Mouse (Mus musculus) testis, adult 2 months (tissue): Measurements from ENCODE around the gene Ppp1r9a. TPM values are rescaled to one million over a fixed set of nuclear protein-coding genes. Genes with fewer than 3 reads are reported as not detected.
A peak's percentile ranks its signal among the peaks of the same experiment; 100 is the strongest.

ENCODE experiments used
- H3K27ac ChIP-seq: fragments of 200-500 bp; 2 replicates; pipeline ENCODE4 v1.5.1; 2012; ENCODE audit warnings: low read depth, low read length; ENCODE audit not compliant: control insufficient read depth, insufficient read depth
- H3K27me3 ChIP-seq: fragments of 200-500 bp; 2 replicates; pipeline ENCODE4 v1.6.1; 2012; ENCODE audit warnings: mild to moderate bottlenecking, low read length, moderate library complexity; ENCODE audit not compliant: control insufficient read depth, insufficient read depth
- H3K36me3 ChIP-seq: fragments of 200-500 bp; 2 replicates; pipeline ENCODE4 v1.6.1; 2012; ENCODE audit warnings: mild to moderate bottlenecking, low read length; ENCODE audit not compliant: control insufficient read depth, insufficient read depth
- H3K4me1 ChIP-seq: fragments of 200-500 bp; 2 replicates; pipeline ENCODE4 v1.6.1; 2012; ENCODE audit warnings: low read length; ENCODE audit not compliant: control insufficient read depth, insufficient read depth
- H3K4me3 ChIP-seq: fragments of 200-500 bp; 2 replicates; pipeline ENCODE4 v1.5.1; 2012; ENCODE audit warnings: low read depth, mild to moderate bottlenecking, low read length, moderate library complexity, mixed read lengths; ENCODE audit not compliant: control insufficient read depth
- CTCF ChIP-seq: fragments of 200-500 bp; IDR thresholded peaks from 2 replicates; pipeline ENCODE4 v1.5.1; 2012; ENCODE audit warnings: low read depth, mild to moderate bottlenecking, inconsistent platforms, low read length, moderate library complexity; ENCODE audit not compliant: control insufficient read depth, insufficient read depth, insufficient replicate concordance
- POLR2A ChIP-seq: fragments of 200-500 bp; IDR thresholded peaks from 2 replicates; pipeline ENCODE4 v1.6.1; 2012; ENCODE audit warnings: low read depth, mild to moderate bottlenecking, inconsistent platforms, low read length, moderate library complexity; ENCODE audit not compliant: control insufficient read depth
- polyA plus RNA-seq: library from polyadenylated mRNA; depleted of rRNA; stranded (reverse); fragments of >200 nt; gene quantifications from 2 replicates; pipeline ENCODE4 v1.2.3, GENCODE M21; 2012

The Ppp1r9a gene
- polyA plus RNA-seq, 1 experiment: 8.5 TPM

- Histone ChIP-seq H3K4me1 (no peaks in the 10 kb centered on the region), H3K27ac (peak overlapping the region; percentile 6; the same call in 1 of the 2 replicates), H3K27me3 (no peaks in the 10 kb centered on the region), H3K36me3 (no peaks in the 10 kb centered on the region), H3K4me3 (no peak overlapping the region)
- no peak for TF ChIP-seq CTCF
- no peak for TF ChIP-seq POLR2A
Observed at GRCm38 (mm10) chr6:5019969-5020368, 117.3 kb downstream of the Ppp1r9a start.

GRCm38 (mm10) chr6:5020510-5020909 lies 117.8 kb downstream of the Ppp1r9a start:
- H3K27ac ChIP-seq: no peak overlapping the region
- H3K36me3 ChIP-seq: no peaks in the 10 kb centered on the region
- no peaks in the 10 kb centered on the region for H3K27me3 ChIP-seq
- no peak overlapping the region for H3K4me3 ChIP-seq
- H3K4me1 ChIP-seq: no peaks in the 10 kb centered on the region
- no peak for TF ChIP-seq CTCF
- TF ChIP-seq POLR2A: no peak

- TF ChIP-seq CTCF (no peak), POLR2A (no peak)
- no peaks in the 10 kb centered on the region for H3K36me3 ChIP-seq
- H3K4me3 ChIP-seq: no peak overlapping the region
- no peaks in the 10 kb centered on the region for H3K4me1 ChIP-seq
- no peak overlapping the region for H3K27ac ChIP-seq
- no peaks in the 10 kb centered on the region for H3K27me3 ChIP-seq
Observed at GRCm38 (mm10) chr6:5022677-5023076, 120.0 kb downstream of the Ppp1r9a start.

GRCm38 (mm10) chr6:5024893-5025292 lies 122.2 kb downstream of the Ppp1r9a start:
- H3K36me3 ChIP-seq: no peaks in the 10 kb centered on the region
- TF ChIP-seq CTCF: no peak
- TF ChIP-seq POLR2A: no peak
- H3K4me3 ChIP-seq: no peak overlapping the region
- no peaks in the 10 kb centered on the region for H3K27me3 ChIP-seq
- H3K4me1 ChIP-seq: no peaks in the 10 kb centered on the region
- H3K27ac ChIP-seq: no peak overlapping the region

- no peak for TF ChIP-seq CTCF
- TF ChIP-seq POLR2A: no peak
- H3K27me3 ChIP-seq: no peaks in the 10 kb centered on the region
- no peaks in the 10 kb centered on the region for H3K4me1 ChIP-seq
- H3K27ac ChIP-seq: no peak overlapping the region
- H3K36me3 ChIP-seq: no peaks in the 10 kb centered on the region
- no peak overlapping the region for H3K4me3 ChIP-seq
Observed at GRCm38 (mm10) chr6:5026772-5027171, 124.1 kb downstream of the Ppp1r9a start.

GRCm38 (mm10) chr6:5027213-5027612 lies 124.5 kb downstream of the Ppp1r9a start:
- no peaks in the 10 kb centered on the region for H3K36me3 ChIP-seq
- H3K27me3 ChIP-seq: no peaks in the 10 kb centered on the region
- H3K27ac ChIP-seq: no peak overlapping the region
- TF ChIP-seq POLR2A: no peak
- no peak for TF ChIP-seq CTCF
- H3K4me3 ChIP-seq: no peak overlapping the region
- H3K4me1 ChIP-seq: no peaks in the 10 kb centered on the region

GRCm38 (mm10) chr6:5027801-5028200 lies 125.1 kb downstream of the Ppp1r9a start:
- Histone ChIP-seq H3K27ac (no peak overlapping the region), H3K4me1 (no peaks in the 10 kb centered on the region)

More at GRCm38 (mm10) chr6:5027801-5028200, 125.1 kb downstream of the Ppp1r9a start:
- no peaks in the 10 kb centered on the region for H3K36me3 ChIP-seq
- H3K4me3 ChIP-seq: no peak overlapping the region
- no peaks in the 10 kb centered on the region for H3K27me3 ChIP-seq
- TF ChIP-seq CTCF (no peak), POLR2A (no peak)
